Mouse (Mus musculus): ENCODE measurements at regions not wholly inside any gene's neighbourhood (a gene's known extent, or its start where the extent isn't known, plus 50 kb on each side); places are given as distances from the start of the nearest gene placed in this dataset.

- no peaks in the 10 kb centered on the region for H3K9me3 ChIP-seq (replicated peaks)
- no peaks in the 10 kb centered on the region for H3K36me3 ChIP-seq
- 88% methylated on average over 5 of the region's 5 CpGs for WGBS
- H3K27me3 ChIP-seq: no peaks in the 10 kb centered on the region
- H3K4me3 ChIP-seq: no peak overlapping the region
- no peak for ATAC-seq (replicated peaks; ENCODE audit: insufficient number of reproducible peaks, insufficient read depth, low FRiP score, low read depth)
- no peak overlapping the region for H3K27ac ChIP-seq
- H3K4me1 ChIP-seq (replicated peaks): no peaks in the 10 kb centered on the region
- H3K4me2 ChIP-seq: no peak overlapping the region
- H3K9ac ChIP-seq: no peak overlapping the region
Measured at GRCm38 (mm10) chr1:41104869-41105268, 299.5 kb downstream of the Tmem182 start.

GRCm38 (mm10) chr1:41121636-41122175 lies 316.3 kb downstream of the Tmem182 start:
- Histone ChIP-seq H3K4me1 (replicated peaks) (no peaks in the 10 kb centered on the region), H3K27ac (no peak overlapping the region), H3K27me3 (no peaks in the 10 kb centered on the region), H3K4me3 (no peak overlapping the region), H3K4me2 (no peak overlapping the region), H3K36me3 (no peaks in the 10 kb centered on the region), H3K9me3 (replicated peaks) (no peaks in the 10 kb centered on the region), H3K9ac (no peak overlapping the region)
- ATAC-seq (replicated peaks; ENCODE audit: insufficient number of reproducible peaks, insufficient read depth, low FRiP score, low read depth): no peak
- 82% methylated on average over 5 of the region's 5 CpGs for WGBS

- H3K9me3 ChIP-seq (replicated peaks): no peaks in the 10 kb centered on the region
- no peak overlapping the region for H3K27ac ChIP-seq
- H3K9ac ChIP-seq: no peak overlapping the region
- H3K36me3 ChIP-seq: no peaks in the 10 kb centered on the region
- H3K27me3 ChIP-seq: 0 out of 2 replicates have a peak, but pooled peaks cover 3% of the 10 kb centered on the region
- WGBS: 21% methylated on average over 9 of the region's 9 CpGs
- no peak overlapping the region for H3K4me2 ChIP-seq
- no peak overlapping the region for H3K4me3 ChIP-seq
- H3K4me1 ChIP-seq (replicated peaks): peaks cover 6% of the 10 kb centered on the region
- no peak for ATAC-seq (replicated peaks; ENCODE audit: insufficient number of reproducible peaks, insufficient read depth, low FRiP score, low read depth)
Measured at GRCm38 (mm10) chr1:41131410-41131809, 326.0 kb downstream of the Tmem182 start.

GRCm38 (mm10) chr1:41133143-41133542 lies 327.7 kb downstream of the Tmem182 start:
- Histone ChIP-seq H3K9me3 (replicated peaks) (no peaks in the 10 kb centered on the region), H3K27me3 (0 out of 2 replicates have a peak, but pooled peaks cover 3% of the 10 kb centered on the region), H3K9ac (no peak overlapping the region), H3K36me3 (no peaks in the 10 kb centered on the region), H3K4me2 (no peak overlapping the region), H3K27ac (peak overlapping the region; percentile 54; the same call in 1 of the 2 replicates), H3K4me3 (no peak overlapping the region), H3K4me1 (replicated peaks) (peaks cover 7% of the 10 kb centered on the region)
- ATAC-seq (replicated peaks; ENCODE audit: insufficient number of reproducible peaks, insufficient read depth, low FRiP score, low read depth): no peak
- WGBS: 6% methylated on average over 1 of the region's 1 CpGs

GRCm38 (mm10) chr1:41133946-41134345 lies 328.5 kb downstream of the Tmem182 start:
- ATAC-seq (replicated peaks; ENCODE audit: insufficient number of reproducible peaks, insufficient read depth, low FRiP score, low read depth): peak; percentile 69; the same call in 1 of the 2 replicates
- H3K27me3 ChIP-seq: 0 out of 2 replicates have a peak, but pooled peaks cover 3% of the 10 kb centered on the region

GRCm38 (mm10) chr1:41139725-41140124 lies 334.3 kb downstream of the Tmem182 start:
- 0 out of 2 replicates have a peak, but pooled peaks cover 2% of the 10 kb centered on the region for H3K4me1 ChIP-seq (replicated peaks)
- ATAC-seq (replicated peaks; ENCODE audit: insufficient number of reproducible peaks, insufficient read depth, low FRiP score, low read depth): no peak
- no peaks in the 10 kb centered on the region for H3K36me3 ChIP-seq
- no peaks in the 10 kb centered on the region for H3K27me3 ChIP-seq
- H3K9ac ChIP-seq: no peak overlapping the region
- no peak overlapping the region for H3K4me2 ChIP-seq
- H3K4me3 ChIP-seq: no peak overlapping the region
- no peak overlapping the region for H3K27ac ChIP-seq
- H3K9me3 ChIP-seq (replicated peaks): no peaks in the 10 kb centered on the region
- 78% methylated on average over 2 of the region's 2 CpGs for WGBS

More at GRCm38 (mm10) chr1:41133946-41134345, 328.5 kb downstream of the Tmem182 start:
- no peak overlapping the region for H3K4me2 ChIP-seq
- H3K36me3 ChIP-seq: no peaks in the 10 kb centered on the region
- H3K27ac ChIP-seq: peak overlapping the region; percentile 60
- H3K4me1 ChIP-seq (replicated peaks): peaks cover 7% of the 10 kb centered on the region
- no peak overlapping the region for H3K4me3 ChIP-seq
- no peak overlapping the region for H3K9ac ChIP-seq
- H3K9me3 ChIP-seq (replicated peaks): no peaks in the 10 kb centered on the region
- WGBS: 22% methylated on average over 8 of the region's 8 CpGs

GRCm38 (mm10) chr1:41140542-41140941 lies 335.1 kb downstream of the Tmem182 start:
- Histone ChIP-seq H3K27ac (no peak overlapping the region), H3K4me2 (no peak overlapping the region), H3K4me1 (replicated peaks) (0 out of 2 replicates have a peak, but pooled peaks cover 2% of the 10 kb centered on the region), H3K4me3 (no peak overlapping the region), H3K9ac (no peak overlapping the region), H3K36me3 (no peaks in the 10 kb centered on the region), H3K27me3 (no peaks in the 10 kb centered on the region), H3K9me3 (replicated peaks) (no peaks in the 10 kb centered on the region)
- no peak for ATAC-seq (replicated peaks; ENCODE audit: insufficient number of reproducible peaks, insufficient read depth, low FRiP score, low read depth)
- WGBS: 68% methylated on average over 1 of the region's 1 CpGs

- Histone ChIP-seq H3K27me3 (no peaks in the 10 kb centered on the region), H3K4me3 (no peak overlapping the region), H3K4me1 (replicated peaks) (no peaks in the 10 kb centered on the region), H3K36me3 (no peaks in the 10 kb centered on the region), H3K9ac (no peak overlapping the region), H3K27ac (no peak overlapping the region), H3K9me3 (replicated peaks) (no peaks in the 10 kb centered on the region), H3K4me2 (no peak overlapping the region)
- ATAC-seq (replicated peaks; ENCODE audit: insufficient number of reproducible peaks, insufficient read depth, low FRiP score, low read depth): no peak
- WGBS: 74% methylated on average over 4 of the region's 4 CpGs
Measured at GRCm38 (mm10) chr1:41141992-41142391, 336.6 kb downstream of the Tmem182 start.

GRCm38 (mm10) chr1:41152516-41152915 lies 347.1 kb downstream of the Tmem182 start:
- H3K36me3 ChIP-seq: no peaks in the 10 kb centered on the region
- 52% methylated on average over 1 of the region's 1 CpGs for WGBS
- H3K4me1 ChIP-seq (replicated peaks): no peaks in the 10 kb centered on the region
- H3K4me3 ChIP-seq: no peak overlapping the region
- H3K9me3 ChIP-seq (replicated peaks): no peaks in the 10 kb centered on the region
- no peak overlapping the region for H3K27ac ChIP-seq
- no peak for ATAC-seq (replicated peaks; ENCODE audit: insufficient number of reproducible peaks, insufficient read depth, low FRiP score, low read depth)
- no peak overlapping the region for H3K4me2 ChIP-seq
- H3K9ac ChIP-seq: no peak overlapping the region
- no peaks in the 10 kb centered on the region for H3K27me3 ChIP-seq

- WGBS: 77% methylated on average over 14 of the region's 14 CpGs
- H3K36me3 ChIP-seq: no peaks in the 10 kb centered on the region
- H3K27ac ChIP-seq: no peak overlapping the region
- no peak overlapping the region for H3K9ac ChIP-seq
- no peak overlapping the region for H3K4me2 ChIP-seq
- H3K4me3 ChIP-seq: no peak overlapping the region
- no peaks in the 10 kb centered on the region; the same call in 1 of the 2 replicates for H3K4me1 ChIP-seq (replicated peaks)
- no peak for ATAC-seq (replicated peaks; ENCODE audit: insufficient number of reproducible peaks, insufficient read depth, low FRiP score, low read depth)
- no peaks in the 10 kb centered on the region for H3K9me3 ChIP-seq (replicated peaks)
- no peaks in the 10 kb centered on the region for H3K27me3 ChIP-seq
Measured at GRCm38 (mm10) chr1:41153174-41153999, 348.0 kb downstream of the Tmem182 start.

- Histone ChIP-seq H3K36me3 (no peaks in the 10 kb centered on the region), H3K4me1 (replicated peaks) (no peaks in the 10 kb centered on the region; the same call in 1 of the 2 replicates), H3K9me3 (replicated peaks) (no peaks in the 10 kb centered on the region), H3K4me2 (no peak overlapping the region), H3K9ac (no peak overlapping the region), H3K27ac (no peak overlapping the region), H3K4me3 (no peak overlapping the region), H3K27me3 (no peaks in the 10 kb centered on the region)
- ATAC-seq (replicated peaks; ENCODE audit: insufficient number of reproducible peaks, insufficient read depth, low FRiP score, low read depth): no peak
- WGBS: 60% methylated on average over 4 of the region's 4 CpGs
Measured at GRCm38 (mm10) chr1:41154198-41154597, 348.8 kb downstream of the Tmem182 start.
